Mouse (Mus musculus): Measurements from ENCODE around the gene D17H6S53E.
A peak's percentile ranks its signal among the peaks of the same experiment; 100 is the strongest.
"Not testable (repeated sequence)": the region's sequence is repeated elsewhere in the genome, so short reads cannot be mapped to it uniquely, and the experiment has no call there.

Gene D17H6S53E

GRCm38 (mm10) chr17:35101161-35101560 lies 25.0 kb upstream of the D17H6S53E start:
- DNase-seq (ENCODE audit: low spot score), result no peak

GRCm38 (mm10) chr17:35102299-35102698 lies 23.9 kb upstream of the D17H6S53E start:
- DNase-seq (ENCODE audit: low spot score), result no peak

DNA sequence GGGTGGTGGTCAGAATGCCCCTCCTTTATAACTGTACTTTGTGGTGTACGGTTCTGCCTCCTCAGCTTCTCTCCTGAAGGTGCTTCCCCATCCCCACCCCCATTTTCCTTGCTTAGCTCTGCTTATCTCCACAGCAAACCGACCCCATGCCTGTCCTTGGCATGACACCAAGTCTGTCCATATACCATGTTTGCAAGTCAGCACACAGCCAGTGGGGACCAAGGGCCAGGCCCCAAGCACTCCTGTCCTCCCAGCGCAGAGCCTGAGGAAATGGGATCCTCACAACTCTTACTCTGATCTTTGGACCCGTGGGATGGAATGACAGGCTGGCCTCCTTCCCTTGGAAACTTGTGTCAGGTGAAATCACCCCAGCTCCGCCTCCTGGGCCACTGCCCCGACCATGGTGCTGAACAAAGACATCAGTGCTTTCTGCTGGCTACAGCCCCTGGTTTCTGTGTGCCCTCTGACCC lies 22.9 kb upstream of the D17H6S53E start:
- DNase-seq (ENCODE audit: low spot score), result no peak

GRCm38 (mm10) chr17:35104079-35104478 lies 22.1 kb upstream of the D17H6S53E start:
- DNase-seq (ENCODE audit: low spot score), result no peak

GRCm38 (mm10) chr17:35104754-35105153 lies 21.4 kb upstream of the D17H6S53E start:
- no peak for DNase-seq (ENCODE audit: low spot score)

DNA sequence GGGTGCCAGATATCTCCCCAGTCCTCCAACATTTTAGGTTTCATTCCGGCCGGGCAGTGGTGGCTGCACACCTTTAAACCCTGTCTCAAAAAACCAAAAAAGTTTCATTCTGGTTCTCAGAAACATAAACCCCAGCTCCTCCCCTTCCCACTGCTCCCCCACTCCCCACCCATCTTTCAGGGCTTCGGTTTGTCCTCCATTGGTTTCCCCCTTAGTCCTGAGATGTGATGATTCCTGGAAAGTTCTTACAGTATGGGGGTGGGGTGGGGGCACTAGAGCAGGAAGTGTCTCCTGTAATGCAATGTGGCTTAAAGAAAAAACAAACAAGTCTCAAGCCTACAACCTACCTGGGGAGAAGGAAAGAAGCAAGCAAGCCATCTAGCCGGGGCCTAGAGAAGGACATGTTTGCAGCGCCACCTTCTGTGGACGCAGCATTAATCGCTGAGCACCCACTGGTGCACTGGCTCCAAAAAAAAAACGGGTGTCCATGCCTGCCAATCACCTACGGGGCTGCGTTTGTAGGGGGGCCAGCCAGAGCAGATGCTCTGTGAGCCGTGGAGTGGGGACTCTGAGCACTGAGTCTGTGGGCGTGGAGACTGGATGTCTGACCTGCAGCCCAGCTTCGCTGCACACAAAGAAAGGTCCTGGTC lies 20.3 kb upstream of the D17H6S53E start:
- DNase-seq (ENCODE audit: low spot score), result peak; percentile 62

DNA sequence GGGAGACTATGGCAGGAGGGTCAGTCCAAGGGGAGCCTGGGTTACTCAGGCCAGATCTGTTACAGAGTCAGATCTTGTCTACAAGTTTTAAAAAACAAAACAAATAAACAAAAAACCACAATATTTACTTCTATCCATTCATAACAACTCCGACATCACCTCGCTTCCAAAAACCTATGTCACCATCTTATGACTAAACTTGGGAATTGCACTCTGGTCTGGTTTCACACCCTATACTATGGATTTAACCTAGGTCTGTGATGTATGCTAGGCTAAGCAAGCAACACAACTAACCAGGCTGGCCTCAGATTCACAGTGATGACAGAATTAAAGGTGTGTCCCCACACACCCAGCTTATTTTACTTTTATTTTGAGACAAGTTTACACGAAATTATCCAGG lies 19.7 kb upstream of the D17H6S53E start:
- no peak for DNase-seq (ENCODE audit: low spot score)

GRCm38 (mm10) chr17:35108097-35108496 lies 18.1 kb upstream of the D17H6S53E start, which contains the start of gene Ly6g5c:
Gene Ly6g5c, plus strand, starts transcription at chr17:35108279.
- DNase-seq (ENCODE audit: low spot score), result no peak

- DNase-seq (ENCODE audit: low spot score), result no peak
These were observed 14.4 kb upstream of the D17H6S53E start for GRCm38 (mm10) chr17:35111774-35112173.

- peak; percentile 29 for DNase-seq (ENCODE audit: low spot score)
These were observed 10.8 kb upstream of the D17H6S53E start, which contains the start of gene Ly6g5b for GRCm38 (mm10) chr17:35115046-35116019. Gene Ly6g5b, minus strand, starts transcription at chr17:35115428.

DNA sequence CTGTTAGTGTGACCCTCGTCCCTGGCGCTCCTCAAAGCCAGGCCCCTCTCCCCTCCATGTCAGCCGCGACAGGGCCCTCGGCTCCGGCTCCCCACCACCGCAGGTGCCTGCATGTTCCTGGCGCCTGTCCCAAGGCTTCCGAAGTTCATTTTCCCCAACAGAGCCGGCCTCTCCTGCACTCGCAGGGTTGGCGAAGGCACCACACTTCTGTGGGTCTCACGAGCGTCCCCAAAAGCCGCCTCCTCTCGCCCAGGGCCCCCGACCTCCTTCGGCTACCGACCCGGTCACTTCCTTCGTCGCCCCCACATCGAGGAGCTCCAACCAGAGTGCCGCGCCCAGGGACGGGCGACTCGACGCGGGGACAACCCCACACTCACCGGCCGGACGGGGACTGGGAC lies 5.4 kb upstream of the D17H6S53E start:
- peak; percentile 9 for DNase-seq (ENCODE audit: low spot score)

GRCm38 (mm10) chr17:35121143-35121799 lies 4.9 kb upstream of the D17H6S53E start, which contains the start of gene Gpank1:
Gene Gpank1, plus strand, starts transcription at chr17:35121455.
- DNase-seq (ENCODE audit: low spot score), result peak; percentile 99

GRCm38 (mm10) chr17:35121871-35122303 lies 4.3 kb upstream of the D17H6S53E start, which contains the start of gene Csnk2b:
Gene Csnk2b, minus strand, starts transcription at chr17:35122053.
- DNase-seq (ENCODE audit: low spot score), result peak; percentile 79

GRCm38 (mm10) chr17:35123287-35123686 lies 2.9 kb upstream of the D17H6S53E start:
- DNase-seq (ENCODE audit: low spot score), result not testable (repeated sequence)

GRCm38 (mm10) chr17:35124261-35124896 lies 1.8 kb upstream of the D17H6S53E start:
- DNase-seq (ENCODE audit: low spot score), result not testable (repeated sequence)

DNA sequence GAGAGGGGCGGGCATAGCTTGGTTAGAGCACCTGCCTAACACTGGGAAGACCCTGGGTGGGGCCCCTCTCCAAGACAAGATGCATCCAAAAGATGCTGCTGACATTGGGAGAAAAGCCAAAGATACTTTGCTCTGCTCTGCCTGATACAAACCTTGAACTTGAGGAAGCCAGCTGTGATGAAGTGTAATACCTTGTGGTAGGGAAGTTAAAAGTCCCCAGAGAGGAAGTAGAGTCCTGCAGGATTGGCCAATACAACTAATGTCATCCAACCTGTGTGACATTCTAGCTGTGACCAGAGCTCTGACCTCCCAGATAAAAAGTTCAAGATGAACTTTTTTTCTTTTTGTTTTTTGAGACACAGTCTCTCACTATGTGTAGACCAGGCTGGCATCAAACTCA lies 1.1 kb upstream of the D17H6S53E start:
- DNase-seq (ENCODE audit: low spot score), result no peak

DNA sequence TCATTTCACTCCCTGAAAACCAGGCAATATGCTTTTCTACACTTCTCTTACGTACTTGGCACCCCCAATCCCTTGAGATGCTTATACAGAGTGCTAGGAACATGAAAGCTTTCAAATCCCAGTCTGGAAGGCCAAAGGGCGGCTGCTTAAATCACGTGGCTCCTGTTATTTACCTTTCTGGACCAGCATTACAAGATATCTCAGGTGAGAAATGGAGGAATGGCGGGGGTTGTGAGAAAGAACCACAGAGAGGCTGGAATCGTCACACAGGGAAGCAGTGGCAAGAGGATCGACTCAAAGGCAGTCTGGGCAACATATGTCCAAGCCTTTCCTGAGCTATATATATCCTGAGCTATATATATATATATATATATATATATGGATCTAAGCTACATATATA lies 595 bp upstream of the D17H6S53E start:
- no peak for DNase-seq (ENCODE audit: low spot score)

DNA sequence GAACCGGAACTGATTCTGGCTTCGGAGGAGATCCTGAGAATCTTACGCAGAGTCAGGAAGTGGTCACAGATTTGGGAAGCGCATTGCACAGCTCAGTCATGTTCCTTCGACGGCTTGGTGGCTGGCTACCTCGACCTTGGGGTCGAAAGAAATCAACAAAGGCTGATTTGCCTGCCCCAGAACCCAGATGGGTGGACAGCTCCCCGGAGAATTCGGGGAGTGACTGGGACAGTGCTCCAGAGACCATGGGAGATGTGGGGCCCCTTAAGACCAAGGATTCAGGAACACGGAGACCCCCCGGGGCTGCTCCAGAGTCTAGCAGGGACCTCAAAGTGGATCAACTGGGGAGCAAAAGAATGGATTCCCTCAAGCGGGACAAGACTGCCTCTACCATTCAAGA lies 844 bp downstream of the D17H6S53E start:
- no peak for DNase-seq (ENCODE audit: low spot score)

- no peak for DNase-seq (ENCODE audit: low spot score)
These were observed 2.8 kb downstream of the D17H6S53E start for GRCm38 (mm10) chr17:35128996-35129395.

GRCm38 (mm10) chr17:35131038-35131437 lies 4.9 kb downstream of the D17H6S53E start:
- DNase-seq (ENCODE audit: low spot score), result no peak

DNA sequence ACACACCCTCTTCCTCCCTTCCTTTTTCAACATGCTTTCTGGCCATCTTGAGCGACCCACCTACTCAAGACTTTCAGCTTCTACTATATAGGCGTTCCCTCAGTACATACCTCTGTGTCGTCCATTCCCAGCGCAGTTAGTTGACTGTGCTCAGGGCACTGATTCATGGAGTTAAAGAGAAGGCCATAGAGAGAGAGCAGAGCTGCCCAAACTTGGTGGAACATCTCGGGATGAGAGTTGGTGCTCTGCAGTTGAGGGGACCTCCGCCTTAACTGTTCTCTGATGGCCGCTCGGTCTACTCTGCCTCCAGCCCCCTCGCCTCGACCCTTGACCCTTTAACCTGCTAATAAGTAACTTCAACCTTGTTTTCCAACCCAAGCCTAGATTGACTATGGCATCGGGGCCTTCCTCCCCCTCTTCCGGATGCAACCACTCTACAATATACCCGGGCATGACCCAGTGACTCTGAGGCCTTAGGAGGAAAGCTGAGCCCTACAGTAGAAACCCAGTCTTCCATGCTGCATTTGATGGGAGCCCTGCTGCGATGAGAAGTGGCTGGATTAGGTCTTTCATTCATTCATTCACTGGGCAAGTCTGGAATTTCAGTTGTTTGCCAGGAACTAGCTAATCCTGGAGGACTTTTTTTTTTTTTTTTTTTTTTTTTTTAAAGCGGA lies 5.5 kb downstream of the D17H6S53E start, which contains the start of gene Apom:
Apom (minus strand) TSS at position 551 of the 674 bp plus-strand sequence.
- DNase-seq (ENCODE audit: low spot score), result no peak
